Mouse (Mus musculus) ES-E14 (cell line): ENCODE measurements around the gene Iqca. TPM values are rescaled to one million over a fixed set of nuclear protein-coding genes. Genes with fewer than 3 reads are reported as not detected.

Experiments
- DNase-seq: peaks from one replicate; pipeline ENCODE4 v3.0.0-alpha.2; 2013; ENCODE audit warnings: low read depth, low spot score
- H3K27ac ChIP-seq: 2 replicates; pipeline ENCODE4 v1.5.1; 2012; ENCODE audit warnings: low read depth, mild to moderate bottlenecking, low read length, moderate library complexity, mixed read lengths; ENCODE audit not compliant: poor library complexity, insufficient read depth, severe bottlenecking
- H3K36me3 ChIP-seq: 2 replicates; pipeline ENCODE4 v1.6.1; 2012; ENCODE audit warnings: mild to moderate bottlenecking, low read length, moderate library complexity, mixed read lengths; ENCODE audit not compliant: control insufficient read depth, poor library complexity, insufficient read depth, severe bottlenecking
- H3K4me1 ChIP-seq, 2 experiments: fragments of 150-350 bp in 1 of 2; sonication (generic) in 1 of 2; 2 replicates each; pipeline ENCODE4 v1.6.1; 2012; ENCODE audit warnings: low read length in 2 of 2, mild to moderate bottlenecking in 1 of 2, mixed read lengths in 1 of 2; ENCODE audit not compliant: control insufficient read depth in 2 of 2, insufficient read depth in 2 of 2, poor library complexity in 1 of 2
- H3K4me3 ChIP-seq, 2 experiments: fragments of 150-350 bp in 1 of 2; sonication (generic) in 1 of 2; 2 replicates each; pipeline ENCODE4 v1.5.1; 2012; ENCODE audit warnings: low read length in 2 of 2, low read depth in 1 of 2, mild to moderate bottlenecking in 1 of 2, mixed read lengths in 1 of 2; ENCODE audit not compliant: insufficient read depth in 1 of 2, poor library complexity in 1 of 2, severe bottlenecking in 1 of 2
- H3K9ac ChIP-seq: 2 replicates; pipeline ENCODE4 v1.6.1; 2012; ENCODE audit warnings: low read depth, mild to moderate bottlenecking, low read length, mixed read lengths; ENCODE audit not compliant: poor library complexity, insufficient read depth, severe bottlenecking
- H3K9me3 ChIP-seq: fragments of 150-350 bp; sonication (generic); 2 replicates; pipeline ENCODE4 v1.6.1; 2012; ENCODE audit warnings: low read depth, mild to moderate bottlenecking, low read length; ENCODE audit not compliant: control insufficient read depth, insufficient read depth
- CHD2 ChIP-seq: IDR thresholded peaks from 2 replicates; pipeline ENCODE4 v1.6.1; 2014; ENCODE audit warnings: mild to moderate bottlenecking, low read depth, low read length, inconsistent platforms
- HCFC1 ChIP-seq: IDR thresholded peaks from 2 replicates; pipeline ENCODE4 v1.6.1; 2012; ENCODE audit warnings: low read length, inconsistent platforms, borderline replicate concordance; ENCODE audit not compliant: insufficient read depth
- MAFK ChIP-seq: IDR thresholded peaks from 2 replicates; pipeline ENCODE4 v1.6.1; 2014; ENCODE audit warnings: mild to moderate bottlenecking, low read depth, low read length, inconsistent platforms; ENCODE audit not compliant: insufficient read depth
- ZC3H11A ChIP-seq: IDR thresholded peaks from 2 replicates; pipeline ENCODE4 v1.6.1; 2012; ENCODE audit warnings: low read depth, mild to moderate bottlenecking, inconsistent platforms, low read length, borderline replicate concordance
- ZNF384 ChIP-seq: IDR thresholded peaks from 2 replicates; pipeline ENCODE4 v1.6.1; 2012; ENCODE audit warnings: low read depth, low read length, inconsistent platforms
- in situ Hi-C, 2 experiments: fragments of 600-800 bp; cut with MboI; formaldehyde crosslinking; loops; one replicate each; pipeline ENCODE4 v1.15.1; 2025; ENCODE audit warnings: low sequenced_read_pairs in 2 of 2, inconsistent platforms in 1 of 2; ENCODE audit not compliant: unreplicated experiment in 2 of 2
- total RNA-seq: library from RNA; depleted of rRNA; stranded (reverse); fragments of 300-350 nt; gene quantifications from 2 replicates; pipeline ENCODE4 v1.2.3, GENCODE M21; 2012

The Iqca gene
- total RNA-seq, 1 experiment = 0.27 TPM

DNA sequence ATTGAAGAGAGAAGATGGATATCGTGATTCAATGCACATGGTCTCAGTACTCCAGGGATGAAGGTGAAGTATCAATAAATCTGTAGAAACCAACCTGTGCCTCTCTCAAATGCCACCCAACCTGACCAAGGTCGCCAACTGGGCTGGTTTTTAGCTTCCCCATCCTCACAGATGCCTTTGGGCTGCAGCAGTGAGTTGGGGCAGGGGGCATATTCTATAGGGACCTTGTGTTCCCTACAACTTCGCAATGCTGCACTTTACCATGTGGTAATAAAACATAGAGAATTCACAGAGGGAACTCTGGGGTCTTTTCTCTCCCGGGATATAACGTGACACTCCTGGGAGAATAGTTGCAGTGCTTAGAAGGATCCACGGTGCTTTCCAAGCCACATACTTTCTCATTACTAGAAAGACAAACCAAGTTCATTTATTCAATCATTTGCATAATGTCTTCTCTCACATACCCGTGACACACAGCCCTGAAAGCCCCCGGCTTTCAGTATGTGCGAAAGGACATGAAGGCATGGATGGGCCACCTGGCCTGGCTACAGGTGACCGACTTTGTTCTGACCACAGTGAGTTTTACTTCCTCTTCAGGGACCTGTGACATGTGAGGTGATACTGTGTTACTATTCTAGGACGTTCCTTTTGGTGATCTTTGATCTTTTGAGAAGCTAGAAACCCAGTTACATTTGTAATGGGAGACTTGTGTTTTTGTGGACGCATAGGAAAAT, 27.9 kb upstream of the Iqca start:
- in situ Hi-C loops = no loop called here
- Histone ChIP-seq H3K9me3 (no peaks in the 10 kb centered on the region), H3K36me3 (no peaks in the 10 kb centered on the region), H3K27ac (no peak overlapping the region), H3K4me1 (no peaks in the 10 kb centered on the region), H3K9ac (no peak overlapping the region), H3K4me3 (no peak overlapping the region)
- no peak for DNase-seq
- no peak for TF ChIP-seq HCFC1

DNA sequence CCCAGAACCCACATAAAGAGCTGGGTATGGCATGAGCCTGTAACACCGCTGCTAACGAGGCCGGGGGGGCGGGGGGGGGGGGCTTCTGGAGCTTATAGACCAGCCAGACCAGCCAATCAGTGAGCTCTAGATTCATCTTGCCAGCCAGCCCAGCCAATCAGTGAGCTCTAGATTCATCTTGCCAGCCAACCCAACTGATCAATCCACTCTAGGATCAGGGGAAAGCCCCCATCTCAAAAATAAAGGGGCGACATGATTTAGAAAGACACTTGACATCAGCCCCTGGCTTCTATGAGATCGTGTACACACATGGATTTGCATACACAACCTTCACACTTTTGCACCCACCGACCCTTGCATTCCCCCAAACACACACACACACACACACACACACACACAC, 27.3 kb upstream of the Iqca start:
- Histone ChIP-seq H3K9me3 (no peaks in the 10 kb centered on the region), H3K4me3 (no peak overlapping the region), H3K9ac (no peak overlapping the region), H3K27ac (no peak overlapping the region), H3K36me3 (no peaks in the 10 kb centered on the region), H3K4me1 (no peaks in the 10 kb centered on the region)
- no peak for DNase-seq
- TF ChIP-seq HCFC1 (no peak), MAFK (no peak), CHD2 (no peak), ZC3H11A (no peak), ZNF384 (no peak)
- in situ Hi-C loops = no loop called here

DNA sequence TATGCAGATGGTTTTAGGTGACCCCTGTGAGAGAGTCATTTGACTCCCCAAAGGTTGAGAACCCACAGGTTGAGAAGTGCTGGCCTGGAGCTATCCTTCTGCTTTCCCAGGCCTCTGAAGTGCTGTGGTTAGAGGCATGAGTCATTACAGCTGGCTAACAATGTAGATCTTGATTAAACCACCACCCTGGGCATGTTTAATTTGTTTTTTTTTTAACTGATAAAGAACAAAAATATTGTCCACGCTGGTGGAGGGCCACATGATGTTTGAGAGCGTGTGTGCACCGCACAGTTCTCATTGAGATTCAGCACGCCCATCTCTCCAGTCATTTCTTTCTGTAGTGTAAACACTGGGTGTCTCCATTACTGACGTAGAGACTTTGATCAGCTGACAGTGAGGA, 24.8 kb upstream of the Iqca start:
- Histone ChIP-seq H3K9ac (no peak overlapping the region), H3K27ac (no peak overlapping the region), H3K4me1 (no peaks in the 10 kb centered on the region), H3K4me3 (no peak overlapping the region), H3K36me3 (no peaks in the 10 kb centered on the region), H3K9me3 (no peaks in the 10 kb centered on the region)
- no peak for DNase-seq
- TF ChIP-seq HCFC1 (no peak), ZC3H11A (no peak), CHD2 (no peak), MAFK (no peak), ZNF384 (no peak)
- in situ Hi-C loops = no loop called here

DNA sequence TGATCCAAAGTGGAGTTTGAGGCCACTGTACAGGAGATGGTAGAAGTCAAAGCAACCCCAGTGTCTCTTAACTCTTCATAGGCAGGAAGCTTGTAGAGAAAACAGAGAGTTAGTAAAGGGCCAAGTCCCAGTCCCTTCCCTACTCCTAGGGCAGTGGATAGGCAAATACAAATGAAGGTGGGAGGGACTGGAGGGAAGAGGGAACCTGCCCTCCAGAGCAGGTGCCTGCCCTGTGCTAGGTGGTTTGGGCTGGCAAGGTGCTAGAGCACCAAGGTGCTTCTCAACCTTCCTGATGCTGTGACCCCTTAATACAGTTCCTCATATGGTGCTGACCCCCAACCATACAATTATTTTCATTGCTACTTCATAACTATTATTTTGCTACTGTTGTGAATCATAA, 24.4 kb upstream of the Iqca start:
- no peak for TF ChIP-seq ZNF384
- no peak for TF ChIP-seq CHD2
- TF ChIP-seq HCFC1 = no peak
- no peak for TF ChIP-seq ZC3H11A
- TF ChIP-seq MAFK = no peak
- no peaks in the 10 kb centered on the region for H3K9me3 ChIP-seq
- H3K9ac ChIP-seq = no peak overlapping the region
- H3K4me1 ChIP-seq = no peaks in the 10 kb centered on the region
- H3K36me3 ChIP-seq = no peaks in the 10 kb centered on the region
- in situ Hi-C loops = no loop called here
- no peak overlapping the region for H3K4me3 ChIP-seq
- H3K27ac ChIP-seq = no peak overlapping the region
- no peak for DNase-seq

DNA sequence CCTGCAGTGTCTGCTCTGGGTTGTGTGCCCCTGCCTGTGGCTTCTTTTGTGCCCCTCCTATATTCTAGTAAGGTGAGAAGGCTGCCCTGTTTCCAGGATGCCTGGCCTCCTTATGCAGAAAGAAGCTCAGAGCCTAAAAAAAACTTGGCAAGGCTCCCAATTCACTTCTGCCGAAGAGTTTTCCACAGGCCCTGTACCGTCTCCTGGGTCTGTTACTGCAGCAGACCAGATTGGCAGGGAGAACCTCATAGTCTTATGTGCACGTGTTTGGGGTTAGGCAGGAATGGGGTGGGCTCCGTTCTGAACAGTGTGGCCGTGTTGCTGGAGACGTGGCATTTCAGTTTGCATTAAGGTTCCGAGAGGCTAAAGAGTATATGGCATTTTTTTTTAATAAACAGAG, 23.0 kb upstream of the Iqca start:
- Histone ChIP-seq H3K9me3 (no peaks in the 10 kb centered on the region), H3K36me3 (no peaks in the 10 kb centered on the region), H3K4me3 (no peak overlapping the region), H3K9ac (no peak overlapping the region), H3K4me1 (no peaks in the 10 kb centered on the region), H3K27ac (no peak overlapping the region)
- in situ Hi-C loops = no loop called here
- DNase-seq = no peak
- TF ChIP-seq ZC3H11A (no peak), ZNF384 (no peak), MAFK (no peak), HCFC1 (no peak), CHD2 (no peak)
